Mouse (Mus musculus) intestine, postnatal 0 days (tissue): ENCODE measurements around the gene En2. TPM values are rescaled to one million over a fixed set of nuclear protein-coding genes. Genes with fewer than 3 reads are reported as not detected.

Source experiments
- ATAC-seq: fragments of 200-750 bp; cut with Nextera tagmentation; 2 replicates; pipeline ENCODE4 v1.8.0; 2017; ENCODE audit warnings: mild to moderate bottlenecking, moderate TSS enrichment, moderate library complexity
- H3K27ac ChIP-seq: fragments of 300-500 bp; sonication (generic); 2 replicates; pipeline ENCODE4 v1.5.1; 2014; ENCODE audit warnings: mild to moderate bottlenecking, low read depth, low read length, moderate library complexity
- H3K27me3 ChIP-seq: fragments of 300-500 bp; sonication (generic); replicated peaks from 2 replicates; pipeline ENCODE4 v1.6.1; 2014; ENCODE audit warnings: low read length, mixed read lengths; ENCODE audit not compliant: control insufficient read depth, insufficient read depth
- H3K36me3 ChIP-seq: fragments of 300-500 bp; sonication (generic); 2 replicates; pipeline ENCODE4 v1.6.1; 2014; ENCODE audit warnings: mild to moderate bottlenecking, moderate library complexity; ENCODE audit not compliant: control insufficient read depth, insufficient read depth
- H3K4me1 ChIP-seq: fragments of 300-500 bp; sonication (generic); replicated peaks from 2 replicates; pipeline ENCODE4 v1.6.1; 2014; ENCODE audit warnings: antibody characterized with exemption, low read length, mixed read lengths; ENCODE audit not compliant: control insufficient read depth, insufficient read depth
- H3K4me2 ChIP-seq: fragments of 300-500 bp; sonication (generic); replicated peaks from 2 replicates; pipeline ENCODE4 v1.6.1; 2014; ENCODE audit warnings: low read depth, mild to moderate bottlenecking, moderate library complexity
- H3K4me3 ChIP-seq: fragments of 300-500 bp; sonication (generic); 2 replicates; pipeline ENCODE4 v1.5.1; 2014; ENCODE audit warnings: low read depth, low read length
- H3K9ac ChIP-seq: fragments of 300-500 bp; sonication (generic); 2 replicates; pipeline ENCODE4 v1.6.1; 2014; ENCODE audit warnings: mild to moderate bottlenecking, low read depth, low read length
- H3K9me3 ChIP-seq: fragments of 300-500 bp; sonication (generic); 2 replicates; pipeline ENCODE4 v1.6.1; 2016; ENCODE audit warnings: mixed run types; ENCODE audit not compliant: control insufficient read depth
- CTCF ChIP-seq: sonication (generic); IDR thresholded peaks from 2 replicates; pipeline ENCODE4 v1.5.1; 2016; ENCODE audit warnings: low read depth, mild to moderate bottlenecking, control low read depth, antibody characterized with exemption, moderate library complexity
- WGBS: fragments of 180-500 bp; shearing (Covaris S2); extraction: QIAGEN DNeasy Blood & Tissue Kit; methylation state at CpG from one replicate; pipeline ENCODE4 v1.1.7; 2014; 5-methylcytosine and 5-hydroxymethylcytosine counted together
- polyA plus RNA-seq: library from polyadenylated mRNA; unstranded; fragments of >200 nt; fragmentation: Nextera tagmentation; extraction: Ambion mirVana; gene quantifications from 2 replicates; pipeline ENCODE4 v1.2.1, GENCODE M21; 2015

Gene En2
- polyA plus RNA-seq, 1 experiment from 2014 or later: not detected

- Histone ChIP-seq H3K27me3 (peaks cover 77% of the 10 kb centered on the region), H3K9me3 (no peaks in the 10 kb centered on the region), H3K4me1 (no peaks in the 10 kb centered on the region), H3K4me3 (no peak overlapping the region), H3K36me3 (no peaks in the 10 kb centered on the region), H3K4me2 (no peak overlapping the region), H3K9ac (no peak overlapping the region), H3K27ac (no peak overlapping the region; the same call in 1 of the 2 replicates)
- ATAC-seq: no peak
- 26% methylated on average over 4 of the region's 4 CpGs for WGBS
- no peak for TF ChIP-seq CTCF
Measured at GRCm38 (mm10) chr5:28206448-28206847, 41.0 kb downstream of the En2 start.

- Histone ChIP-seq H3K27me3 (peaks cover 83% of the 10 kb centered on the region), H3K9ac (no peak overlapping the region), H3K36me3 (no peaks in the 10 kb centered on the region), H3K27ac (no peak overlapping the region), H3K4me1 (no peaks in the 10 kb centered on the region), H3K4me3 (no peak overlapping the region), H3K9me3 (no peaks in the 10 kb centered on the region), H3K4me2 (no peak overlapping the region)
- 67% methylated on average over 4 of the region's 4 CpGs for WGBS
- ATAC-seq: no peak
- no peak for TF ChIP-seq CTCF
Measured at GRCm38 (mm10) chr5:28207043-28207442, 41.5 kb downstream of the En2 start.

GRCm38 (mm10) chr5:28208726-28209520, 43.4 kb downstream of the En2 start:
- H3K27me3 ChIP-seq: peaks cover 72% of the 10 kb centered on the region
- H3K36me3 ChIP-seq: no peaks in the 10 kb centered on the region
- no peak overlapping the region for H3K27ac ChIP-seq
- no peak for TF ChIP-seq CTCF
- H3K9me3 ChIP-seq: no peaks in the 10 kb centered on the region
- WGBS: 12% methylated on average over 20 of the region's 20 CpGs
- no peak for ATAC-seq
- peak overlapping the region; percentile 43; the same call in 1 of the 2 replicates for H3K4me3 ChIP-seq
- no peak overlapping the region for H3K9ac ChIP-seq
- peak overlapping the region; percentile 73 for H3K4me2 ChIP-seq
- no peaks in the 10 kb centered on the region for H3K4me1 ChIP-seq

- H3K9me3 ChIP-seq: no peaks in the 10 kb centered on the region
- peak overlapping the region; percentile 43 for H3K4me3 ChIP-seq
- no peaks in the 10 kb centered on the region for H3K4me1 ChIP-seq
- peak; percentile 82 for ATAC-seq
- H3K4me2 ChIP-seq: peak overlapping the region; percentile 73
- H3K27me3 ChIP-seq: peaks cover 79% of the 10 kb centered on the region
- H3K9ac ChIP-seq: no peak overlapping the region
- WGBS: under 1% methylated on average over 80 of the region's 80 CpGs
- H3K36me3 ChIP-seq: no peaks in the 10 kb centered on the region
- no peak for TF ChIP-seq CTCF
- H3K27ac ChIP-seq: no peak overlapping the region
Measured at GRCm38 (mm10) chr5:28209549-28210431, 44.3 kb downstream of the En2 start.

- Histone ChIP-seq H3K36me3 (no peaks in the 10 kb centered on the region), H3K4me3 (peak overlapping the region; percentile 43; the same call in 1 of the 2 replicates), H3K9me3 (no peaks in the 10 kb centered on the region), H3K27me3 (peaks cover 72% of the 10 kb centered on the region), H3K27ac (no peak overlapping the region), H3K9ac (no peak overlapping the region), H3K4me2 (peak overlapping the region; percentile 73), H3K4me1 (no peaks in the 10 kb centered on the region)
- no peak for ATAC-seq
- no peak for TF ChIP-seq CTCF
- 2% methylated on average over 29 of the region's 29 CpGs for WGBS
Measured at GRCm38 (mm10) chr5:28210591-28211550, 45.4 kb downstream of the En2 start.
